Mouse (Mus musculus) lung, postnatal 0 days (tissue): ENCODE measurements around the gene Dscam.

Experiments used
- CTCF ChIP-seq: IDR thresholded peaks from 2 replicates; pipeline ENCODE4 v1.5.1; 2016; ENCODE audit warnings: antibody characterized with exemption, mild to moderate bottlenecking
- EP300 ChIP-seq: IDR thresholded peaks from 2 replicates; pipeline ENCODE4 v1.6.1; 2016; ENCODE audit warnings: antibody characterized with exemption, mild to moderate bottlenecking, control low read depth

- no peak for TF ChIP-seq CTCF
- no peak for TF ChIP-seq EP300
These were observed 470.0 kb downstream of the Dscam start for GRCm38 (mm10) chr16:96700551-96700950.
